Mouse (Mus musculus) megakaryocyte, adult 5-6 weeks (primary cell): ENCODE data around the gene Ube2n. TPM values are rescaled to one million over a fixed set of nuclear protein-coding genes. Genes with fewer than 3 reads are reported as not detected.
"Not testable (repeated sequence)": the region's sequence is repeated elsewhere in the genome, so short reads cannot be mapped to it uniquely, and the experiment has no call there.

Experiments used
- ATAC-seq: 2 replicates; pipeline ENCODE4 v1.8.0; 2016; ENCODE audit warnings: mild to moderate bottlenecking, inconsistent platforms; ENCODE audit not compliant: poor library complexity, severe bottlenecking
- total RNA-seq, 2 experiments: library from RNA; stranded (forward) in 1 of 2; stranded (reverse) in 1 of 2; fragments of 153-499, 151-499 nt in 1 of 2; fragments of 221-1000, 200-1000 nt in 1 of 2; gene quantifications; 2 replicates each; pipeline versions ENCODE4 v1.2.3 to v1.2.4; 2015 to 2017

Gene Ube2n
- total RNA-seq, 2 experiments from 2014 or later: 144 to 363 TPM

DNA sequence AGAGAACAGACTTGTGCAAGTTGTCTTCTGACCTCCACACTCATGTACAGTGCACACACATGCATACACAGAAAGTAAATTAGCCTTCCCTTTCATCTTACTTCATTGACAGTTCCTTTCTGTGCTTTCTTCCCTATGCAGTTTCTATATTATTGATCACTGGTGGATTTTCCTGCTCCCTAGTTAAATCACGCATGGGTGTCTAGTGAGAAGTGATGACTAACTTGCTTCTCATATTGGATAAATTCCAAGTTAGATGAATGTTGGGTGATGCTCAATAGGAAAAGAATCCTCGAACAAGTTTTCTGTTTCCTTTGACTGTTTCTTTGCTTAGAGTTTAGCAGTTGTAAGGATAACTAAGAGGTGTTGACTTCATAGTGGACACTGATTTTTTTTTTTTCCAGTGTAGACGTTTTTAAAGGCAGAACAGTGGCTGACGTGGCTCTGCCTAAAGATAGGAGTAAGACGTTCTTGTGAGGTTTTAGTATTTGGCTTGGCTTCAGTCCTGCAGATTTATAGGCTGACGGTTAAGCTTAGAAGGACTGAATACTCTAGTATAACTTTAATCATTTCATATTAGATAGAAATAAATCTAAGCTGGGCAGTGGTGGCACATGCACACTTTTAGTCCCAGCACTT, 10.2 kb downstream of the Ube2n start:
- ATAC-seq: no peak

DNA sequence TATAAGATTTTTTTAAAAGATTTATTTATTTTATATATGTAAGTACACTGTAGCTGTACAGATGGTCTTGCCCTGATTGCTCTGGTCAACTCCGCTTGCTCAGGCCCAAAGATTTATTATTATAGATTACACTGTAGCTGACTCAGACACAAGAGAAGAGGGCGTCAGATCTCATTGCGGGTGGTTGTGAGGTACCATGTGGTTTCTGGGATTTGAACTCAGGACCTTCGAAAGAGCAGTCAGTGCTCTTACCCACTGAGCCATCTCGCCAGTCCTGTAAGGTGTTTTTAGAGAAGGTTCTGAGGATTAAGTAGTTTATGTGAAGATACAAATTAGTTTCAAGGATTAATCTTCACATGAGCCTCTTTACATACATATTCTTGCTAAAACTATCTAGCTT, 10.9 kb downstream of the Ube2n start:
- ATAC-seq: no peak

DNA sequence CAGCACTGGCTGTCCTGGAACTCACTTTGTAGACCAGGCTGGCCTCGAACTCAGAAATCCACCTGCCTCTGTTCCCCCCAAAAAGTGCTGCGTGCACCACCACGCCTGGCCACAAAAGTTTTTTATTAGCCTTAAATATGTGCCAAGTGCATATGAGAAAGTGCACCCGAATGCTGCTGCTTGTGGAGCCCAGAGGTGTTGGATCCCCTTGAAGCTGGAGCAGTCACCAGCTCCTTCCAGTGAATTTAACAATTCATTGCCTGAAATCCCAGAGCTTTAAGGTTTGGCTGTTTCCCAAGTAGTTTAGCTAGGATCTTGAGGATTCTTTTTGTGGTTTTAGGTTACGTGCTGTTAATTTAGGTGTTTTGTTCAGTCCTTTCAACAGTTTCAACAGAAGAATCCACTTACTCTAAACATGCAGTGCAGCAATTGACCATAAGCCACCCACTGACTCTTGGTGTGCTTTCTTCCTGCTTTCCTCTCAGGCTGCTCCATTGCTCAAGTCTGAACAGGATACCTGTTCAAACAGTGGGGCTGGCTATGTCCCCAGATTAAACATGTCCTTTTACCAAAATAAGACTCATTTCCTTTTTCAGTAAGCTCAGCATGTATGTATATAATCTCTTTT, 11.7 kb downstream of the Ube2n start:
- no peak for ATAC-seq

DNA sequence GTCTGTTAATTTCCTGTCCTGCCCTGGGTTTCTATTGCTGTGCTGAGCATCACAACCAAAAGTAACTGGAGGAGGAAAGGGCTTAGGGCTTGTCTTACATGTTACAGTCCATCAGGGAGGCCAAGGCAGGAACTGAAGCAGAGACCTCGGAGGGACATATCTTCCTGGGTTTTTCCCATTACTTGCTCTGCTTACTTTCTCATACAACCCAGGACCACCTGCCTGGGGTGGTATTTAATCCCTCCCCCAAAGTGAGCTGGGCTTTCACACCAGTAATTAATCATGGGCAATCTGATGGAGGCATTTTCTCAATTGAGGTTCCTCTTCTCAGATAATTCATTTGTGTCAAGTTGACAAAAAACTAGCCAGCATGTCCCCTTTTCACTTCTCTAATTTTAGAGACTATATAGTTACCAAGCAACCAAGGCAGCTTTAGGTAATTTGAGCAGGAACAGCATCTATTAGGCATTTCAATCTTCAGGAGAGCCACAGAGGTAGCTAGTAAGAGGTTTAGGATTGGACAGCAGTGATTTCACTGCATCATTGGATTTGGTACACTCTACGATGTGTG, 15.7 kb downstream of the Ube2n start:
- peak; percentile 74 for ATAC-seq

DNA sequence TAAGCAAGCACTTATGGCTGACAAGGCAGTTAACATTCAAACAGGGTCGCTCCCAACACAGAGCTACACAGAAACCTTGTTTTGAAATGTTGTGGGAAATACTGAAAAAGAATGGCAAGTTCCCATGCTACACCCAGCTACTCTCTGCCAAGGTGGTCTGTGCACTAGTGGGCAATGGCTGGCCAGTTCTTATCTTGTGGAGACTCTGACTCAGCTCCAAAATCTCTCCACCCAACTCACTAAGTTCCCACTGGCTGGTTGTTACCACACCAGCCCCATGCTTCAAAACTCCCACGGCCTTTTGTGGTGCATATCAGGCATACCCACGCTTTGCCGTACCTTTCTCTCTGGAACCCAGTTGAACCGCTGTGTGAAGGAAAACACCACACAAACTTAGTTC, 18.0 kb downstream of the Ube2n start:
- ATAC-seq: no peak

DNA sequence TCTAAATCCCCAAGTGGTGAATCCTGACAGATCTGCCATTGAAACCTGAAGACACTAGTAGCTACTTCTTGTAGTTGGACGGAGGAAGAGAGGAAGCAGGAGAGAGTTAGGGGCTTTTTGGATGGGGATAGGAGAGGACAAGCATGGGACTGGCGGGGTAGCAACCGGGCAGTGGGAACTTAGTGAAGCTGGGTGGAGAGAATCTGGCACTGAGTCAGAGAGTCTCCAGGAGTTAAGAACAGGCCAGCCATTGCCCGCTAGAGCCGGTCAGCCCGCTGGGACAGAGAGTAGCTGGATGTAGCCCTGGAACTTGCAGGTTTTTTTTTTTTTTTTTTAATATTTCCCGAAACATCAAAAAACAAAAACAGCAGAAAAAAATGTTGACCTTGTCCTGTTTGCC, 18.4 kb downstream of the Ube2n start:
- ATAC-seq: no peak

DNA sequence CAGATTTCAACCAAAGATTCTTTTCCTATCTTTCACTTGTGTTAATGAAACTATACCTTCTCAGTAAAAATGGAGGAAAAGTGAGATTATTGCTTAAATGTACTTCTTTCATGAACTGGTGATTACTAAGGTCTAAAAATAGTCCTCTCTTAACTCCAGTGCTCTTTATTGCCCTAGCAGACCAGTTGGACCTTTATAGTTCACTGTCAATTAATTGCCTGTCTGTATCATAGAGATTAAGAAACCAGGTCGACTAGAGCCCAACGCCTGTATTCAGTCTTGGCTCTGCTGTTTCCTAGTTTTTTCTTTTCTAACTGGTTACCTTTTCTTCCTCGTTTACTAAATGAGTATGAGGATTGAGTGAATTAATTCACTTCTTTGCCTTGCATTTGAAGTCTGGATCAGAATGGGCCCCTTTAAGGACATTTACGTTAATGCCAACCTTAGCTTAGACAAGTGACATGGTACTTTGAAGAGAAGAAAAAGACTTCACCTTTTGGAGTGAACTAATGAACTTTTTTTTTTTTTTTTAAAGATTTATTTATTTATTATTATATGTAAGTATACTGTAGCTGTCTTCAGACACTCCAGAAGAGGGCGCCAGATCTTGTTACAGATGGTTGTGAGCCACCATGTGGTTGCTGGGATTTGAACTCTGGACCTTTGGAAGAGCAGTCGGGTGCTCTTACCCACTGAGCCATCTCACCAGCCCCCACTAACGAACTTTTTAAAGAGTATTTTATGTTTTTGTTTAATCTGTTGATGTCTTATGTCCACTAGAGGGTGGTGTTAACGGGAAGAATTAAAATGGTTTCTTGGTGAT, 20.7 kb downstream of the Ube2n start:
- ATAC-seq: no peak

DNA sequence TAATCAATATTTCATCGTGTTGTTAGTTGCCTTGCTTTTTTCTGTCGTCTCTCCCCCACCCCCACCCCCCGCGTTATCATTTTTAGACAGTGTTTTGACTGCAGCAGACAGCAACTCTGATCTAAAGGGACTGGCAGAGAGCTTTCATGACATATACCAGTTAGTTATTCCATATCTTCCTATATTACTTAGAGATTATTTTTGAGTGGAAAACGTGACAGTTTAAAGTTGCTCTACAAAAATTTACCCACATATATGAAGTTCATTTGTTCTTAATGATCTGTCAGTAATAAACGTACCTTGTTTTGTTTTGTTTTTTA, 21.2 kb downstream of the Ube2n start:
- ATAC-seq: no peak

DNA sequence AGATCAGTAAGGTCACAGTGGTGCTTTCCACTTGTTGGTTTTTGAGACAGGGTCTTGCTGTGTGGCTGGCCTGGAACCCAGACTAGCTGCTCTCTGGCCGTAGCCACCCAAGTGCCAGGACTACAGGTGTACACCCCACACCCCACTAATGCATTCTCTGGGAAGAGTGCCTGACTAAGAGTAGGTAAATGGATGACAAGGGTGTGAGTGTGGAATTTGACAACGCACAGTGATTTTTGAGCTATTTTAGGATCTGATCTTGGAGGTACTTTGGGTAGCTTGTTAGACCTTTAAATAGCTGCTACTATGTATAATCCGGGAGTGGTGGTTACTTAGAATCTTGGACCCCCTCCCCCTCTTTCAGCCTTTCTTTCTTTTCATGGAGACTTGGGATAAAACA, 24.3 kb downstream of the Ube2n start:
- ATAC-seq: no peak

DNA sequence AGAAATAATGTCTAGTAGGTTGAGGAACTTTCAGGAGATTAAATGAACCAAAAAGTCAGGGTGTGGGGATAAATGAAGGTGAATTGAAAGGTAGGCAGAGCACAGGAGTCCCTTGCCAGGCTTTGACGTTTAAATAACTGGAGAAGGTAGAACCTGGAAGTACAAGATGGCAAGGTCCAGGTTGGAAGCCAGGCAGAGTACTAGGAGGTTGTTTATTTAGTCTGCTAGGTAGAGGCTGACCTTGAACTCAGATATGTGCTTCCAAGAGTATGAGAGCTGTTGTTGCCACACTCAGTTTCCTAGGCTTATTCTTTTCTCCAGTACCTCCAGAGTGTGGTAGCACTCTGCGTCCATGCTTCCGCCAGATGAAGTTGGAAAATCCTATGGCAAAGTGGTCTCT, 24.9 kb downstream of the Ube2n start:
- ATAC-seq: no peak

DNA sequence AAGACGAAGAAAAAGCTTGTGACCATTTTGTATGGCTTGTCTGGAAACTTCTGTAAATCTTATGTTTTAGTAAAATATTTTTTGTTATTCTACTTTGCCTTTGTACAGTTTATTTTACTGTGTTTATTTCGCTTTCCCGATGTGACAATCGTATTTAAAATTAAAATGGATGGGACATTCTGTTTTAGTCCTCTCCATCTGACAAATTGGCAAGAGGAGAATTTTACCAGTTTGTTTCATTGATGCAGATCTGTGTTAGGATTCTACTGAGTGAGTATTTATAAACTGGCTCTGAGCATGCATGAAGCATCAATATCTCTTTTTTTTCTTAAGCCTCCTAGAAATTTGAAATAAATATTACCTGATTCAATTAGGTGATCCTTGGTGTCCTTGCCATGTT, 28.0 kb downstream of the Ube2n start:
- ATAC-seq: no peak

DNA sequence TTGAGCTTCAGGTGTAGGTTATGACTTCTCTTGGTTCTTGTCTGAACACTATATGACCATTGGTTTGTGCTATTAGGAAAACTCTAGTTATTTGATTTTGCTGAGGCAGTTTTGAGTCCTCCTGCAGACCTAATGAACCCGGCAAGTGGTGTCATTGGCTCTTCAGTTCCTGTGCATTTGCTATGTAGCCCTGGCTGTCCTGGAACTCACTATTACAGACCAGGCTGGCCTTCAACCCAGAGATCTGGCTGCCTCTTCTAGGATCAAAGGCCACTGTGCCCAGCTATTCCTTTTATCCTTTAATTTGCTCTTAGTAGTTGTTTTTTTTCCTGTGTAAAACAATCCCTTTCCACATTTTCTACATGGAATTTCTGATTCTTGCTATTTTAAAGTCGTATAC, 28.4 kb downstream of the Ube2n start:
- ATAC-seq: no peak

DNA sequence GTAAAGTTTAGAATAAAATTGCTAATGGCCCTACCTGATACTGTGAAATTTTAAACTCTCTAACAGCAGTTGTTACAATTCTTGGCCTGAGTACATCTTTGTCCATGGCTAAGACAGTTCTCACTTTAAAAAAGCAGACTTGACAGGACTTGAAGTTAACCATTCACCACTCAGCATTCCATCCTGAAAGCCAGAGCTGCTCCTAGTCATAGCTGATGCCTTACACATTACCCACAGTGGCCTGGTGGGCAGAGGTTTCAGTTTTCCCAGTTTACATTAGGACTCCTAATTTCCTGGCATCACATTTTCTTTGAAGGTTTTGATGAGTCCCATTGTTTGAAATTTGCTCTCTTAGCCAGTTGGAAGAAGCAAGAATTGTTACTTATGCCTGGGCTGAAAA, 29.1 kb downstream of the Ube2n start:
- ATAC-seq: no peak

DNA sequence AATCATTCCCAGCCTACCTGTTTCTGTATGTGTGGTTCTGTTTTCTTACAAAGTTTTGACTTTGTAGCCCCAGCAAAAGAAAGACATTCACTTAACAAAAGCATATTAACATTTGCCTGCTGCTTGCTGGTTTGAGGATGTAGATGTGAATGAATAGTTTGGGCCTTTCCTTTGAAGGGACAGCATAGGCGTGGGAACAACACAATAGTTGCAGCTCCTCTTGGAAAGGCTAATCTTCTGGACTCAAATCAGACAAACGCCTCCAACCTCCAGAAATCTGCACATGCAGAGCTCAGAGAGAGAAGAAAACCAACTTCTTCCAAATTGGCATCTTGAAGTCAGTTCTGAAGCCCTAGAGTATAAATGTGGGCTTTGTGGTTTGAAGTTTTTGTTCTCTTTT, 29.7 kb downstream of the Ube2n start:
- no peak for ATAC-seq

DNA sequence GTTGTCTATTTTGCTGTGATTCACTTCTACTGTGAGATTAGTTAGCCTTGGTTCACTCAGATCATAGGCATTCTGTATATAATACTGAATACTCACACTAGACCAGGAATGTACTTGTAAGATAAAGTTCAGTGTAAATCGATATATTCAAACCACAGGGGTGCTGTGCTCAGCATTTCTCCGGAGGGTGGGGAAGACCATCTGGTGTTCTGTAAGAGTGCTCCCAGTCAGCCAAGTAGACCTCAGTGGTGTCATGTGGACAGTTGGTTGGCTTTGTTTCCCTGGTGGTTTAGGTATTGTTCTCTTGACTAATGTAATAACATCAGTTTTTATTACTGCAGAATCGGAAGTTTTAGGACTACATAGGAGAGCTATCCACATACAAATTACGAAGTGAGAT, 30.1 kb downstream of the Ube2n start:
- no peak for ATAC-seq

DNA sequence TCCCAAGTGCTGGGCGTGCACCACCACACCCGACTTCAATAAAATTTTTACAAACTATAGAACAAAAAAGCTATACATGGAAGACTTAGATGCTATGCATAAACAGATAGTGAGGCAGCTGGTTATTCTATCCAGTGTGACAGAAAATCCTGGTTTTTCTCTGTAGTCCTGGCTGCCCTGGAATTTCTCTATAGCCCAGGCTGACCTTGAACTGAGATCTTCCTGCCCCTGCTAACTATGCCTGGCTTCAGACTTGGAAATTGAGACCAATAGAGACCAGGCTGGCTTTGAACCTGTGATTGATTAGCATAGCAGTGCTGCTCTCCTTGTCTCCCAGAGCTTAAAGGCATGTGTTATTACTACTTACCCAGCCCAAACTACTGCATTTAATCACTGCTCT, 31.2 kb downstream of the Ube2n start:
- no peak for ATAC-seq

DNA sequence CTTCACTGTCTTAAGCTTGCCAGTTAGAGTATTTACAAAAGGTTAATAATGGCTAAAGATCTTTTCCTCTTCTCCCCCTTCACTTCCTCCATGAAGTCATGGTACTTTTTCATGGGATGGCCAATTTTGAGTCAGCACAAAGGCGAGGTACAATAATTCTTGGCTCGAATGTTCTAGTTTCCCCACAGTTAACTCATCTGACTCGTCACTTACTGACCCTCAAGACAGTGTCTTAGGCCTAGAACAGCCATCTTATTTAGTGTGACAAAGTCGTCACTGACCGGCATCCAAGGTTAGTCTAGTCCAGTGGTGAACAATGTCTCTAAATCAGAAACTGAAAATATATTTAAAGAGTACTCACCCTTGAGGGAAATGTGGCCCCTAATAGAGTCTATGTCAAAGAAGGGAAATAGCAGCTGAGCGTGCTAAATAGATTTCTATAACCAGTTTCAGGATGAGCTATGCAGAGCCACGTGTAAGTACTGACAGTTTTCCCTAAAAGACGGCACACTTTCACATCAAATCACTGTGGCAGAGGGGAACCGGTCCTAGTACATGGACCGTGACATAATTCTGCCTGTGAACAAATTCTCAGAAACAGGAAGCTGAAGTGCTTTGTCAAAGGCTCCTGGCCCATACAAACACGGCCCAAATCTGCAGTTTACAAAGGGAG, 33.3 kb downstream of the Ube2n start:
- ATAC-seq: no peak

DNA sequence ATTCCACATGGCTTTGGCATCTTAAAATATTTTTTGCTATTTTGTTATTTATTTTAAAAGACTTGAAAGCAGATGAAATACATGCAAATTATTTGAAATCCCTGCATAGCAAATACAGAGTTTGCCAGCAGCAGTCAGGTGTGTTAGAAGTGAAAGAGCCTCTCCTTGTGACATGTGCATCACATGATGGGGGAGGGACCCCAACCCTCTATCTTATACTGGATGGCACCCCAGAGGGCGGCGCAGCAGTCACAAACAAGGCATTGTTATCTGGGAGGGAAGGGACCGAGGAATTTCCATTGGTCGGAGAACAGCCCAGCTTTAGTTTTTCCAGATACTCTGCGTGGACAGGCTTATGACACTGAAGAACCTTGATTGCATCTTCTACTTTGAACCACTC, 34.1 kb downstream of the Ube2n start:
- ATAC-seq: not testable (repeated sequence)

DNA sequence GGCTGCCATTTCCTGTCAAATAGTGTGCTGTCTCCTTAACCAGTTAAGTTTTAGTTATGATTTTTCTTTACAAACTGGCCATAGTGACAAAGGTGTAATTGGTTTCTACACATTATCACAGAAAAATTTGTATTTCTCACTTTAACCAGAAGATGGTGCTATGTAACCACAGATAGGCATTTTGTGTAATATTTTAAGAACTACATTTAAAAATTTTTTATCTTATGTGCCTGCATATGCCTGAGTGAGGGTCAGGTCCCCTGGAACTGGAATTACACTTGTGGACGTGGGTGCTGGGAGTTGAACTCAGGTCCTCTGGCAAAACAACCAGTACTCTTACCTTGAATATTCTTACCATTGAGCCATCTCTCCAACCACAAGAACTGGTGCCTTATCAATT, 35.6 kb downstream of the Ube2n start:
- no peak for ATAC-seq

DNA sequence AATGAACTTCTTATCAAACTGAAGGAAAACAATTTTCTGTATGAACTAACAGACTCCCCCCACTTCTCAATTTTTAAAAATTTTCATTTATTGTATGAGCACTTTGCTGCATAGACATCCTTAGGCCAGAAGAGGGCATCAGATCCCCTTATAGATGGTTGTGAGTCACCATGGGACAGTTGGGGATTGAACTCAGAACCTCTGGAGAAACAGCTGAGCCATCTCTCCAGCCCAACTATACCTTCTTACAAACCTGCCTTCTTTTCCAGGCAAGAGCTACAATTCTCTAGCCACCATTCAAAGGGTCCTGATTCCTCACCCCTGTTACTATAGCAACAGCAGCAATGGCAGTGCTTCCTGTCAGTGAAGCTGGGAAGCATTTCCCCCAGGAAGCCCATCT, 36.8 kb downstream of the Ube2n start:
- ATAC-seq: 0 out of 2 replicates have a peak, but pooled peaks have one; percentile 28

DNA sequence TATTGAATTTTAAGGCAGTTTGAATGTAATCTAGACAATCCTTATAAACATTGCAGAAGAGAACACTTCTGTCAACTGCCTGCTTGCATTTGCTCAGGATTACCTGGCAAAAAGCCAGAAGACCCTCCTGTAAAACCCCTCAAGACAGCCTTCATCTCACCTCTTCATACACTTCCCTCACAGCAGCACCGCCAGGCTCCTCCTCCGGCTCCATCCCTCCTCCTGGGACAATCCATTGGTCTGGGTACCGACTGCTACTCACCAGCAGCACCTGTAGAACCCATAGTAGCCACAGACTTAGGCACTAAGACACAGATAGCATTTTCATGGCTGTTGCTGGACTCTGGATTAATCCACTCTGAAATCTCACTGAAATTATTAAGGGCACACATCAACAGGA, 37.4 kb downstream of the Ube2n start:
- no peak for ATAC-seq
